Mouse (Mus musculus): Measurements from ENCODE around the gene Sik3.

DNA sequence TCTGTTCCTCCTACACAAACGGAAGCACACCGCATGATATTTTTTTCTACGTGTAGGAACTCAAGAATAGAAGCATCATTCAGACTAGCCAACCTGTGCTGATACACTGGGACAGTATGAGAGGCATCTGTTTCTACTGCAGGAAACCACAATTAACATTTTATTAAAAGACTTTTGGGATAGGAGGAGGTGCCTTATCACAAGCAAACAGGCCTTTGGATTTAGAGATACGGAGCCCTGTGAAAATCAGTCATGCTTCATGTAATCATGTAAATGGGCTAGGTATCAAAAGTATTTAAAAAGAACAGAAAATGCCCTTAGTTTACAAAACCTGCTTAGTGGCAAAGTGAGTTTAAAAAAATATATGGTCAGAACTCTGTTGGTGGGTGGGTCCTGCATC lies 136.1 kb downstream of the Sik3 start:
- no peak for TF ChIP-seq CTCF (IDR thresholded peaks at IDR 0.05; ENCODE audit: low read depth)
- TF ChIP-seq EP300 (IDR thresholded peaks at IDR 0.05; ENCODE audit: low read depth) = no peak

Measured in liver, postnatal 0 days (tissue).